Mouse (Mus musculus) c-Kit-negative CD71-positive TER-119-positive erythroid progenitor cells, embryonic 14.5 days (primary cell): ENCODE measurements at regions not wholly inside any gene's neighbourhood (a gene's known extent, or its start where the extent isn't known, plus 50 kb on each side); places are given as distances from the start of the nearest gene placed in this dataset.

Experiments used
- DNase-seq: peaks from one replicate; pipeline ENCODE4 v3.0.0-alpha.2; 2013; ENCODE audit warnings: low read depth, low spot score

GRCm38 (mm10) chr13:106562161-106562560 is 374.6 kb downstream of the Ipo11 start:
- DNase-seq: no peak

DNA sequence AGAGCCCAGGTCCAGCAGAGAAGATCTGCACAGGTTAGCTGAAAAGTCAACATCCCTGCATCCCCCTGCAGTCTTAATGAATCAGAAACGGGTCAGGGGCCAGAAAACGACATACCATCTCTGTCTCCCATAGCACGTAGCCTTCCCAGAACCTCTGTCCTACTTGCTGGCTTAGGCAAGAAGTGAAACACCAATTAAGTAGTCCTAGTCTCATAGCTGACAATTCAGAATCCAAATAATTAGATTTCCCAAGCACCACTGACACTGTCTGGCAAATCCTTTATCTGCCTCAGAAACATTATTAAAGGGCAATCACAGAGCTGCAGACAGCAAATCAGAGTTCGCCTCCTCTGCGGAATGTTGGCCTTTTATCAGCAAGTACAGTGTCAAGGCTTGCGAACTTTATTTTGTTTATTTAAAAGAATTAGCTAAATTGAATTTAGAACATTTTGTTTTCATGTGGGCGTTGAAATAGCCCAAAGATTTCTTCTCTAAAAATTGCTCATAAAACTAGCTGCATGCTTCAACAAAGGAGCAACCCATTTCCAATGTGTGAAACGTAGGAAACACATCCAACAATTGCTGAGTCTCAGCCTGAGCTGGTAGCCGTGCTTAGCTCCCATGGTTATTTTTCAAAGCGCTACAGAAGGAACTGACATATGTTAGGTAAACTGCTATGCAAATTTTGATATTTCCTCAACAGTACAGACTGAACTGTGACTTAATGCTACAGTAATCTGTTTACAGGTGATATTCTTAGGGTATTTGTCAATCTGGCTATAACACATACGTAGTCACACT is 411.2 kb downstream of the Ipo11 start:
- no peak for DNase-seq

- no peak for DNase-seq
Measured at GRCm38 (mm10) chr13:106514510-106515169, 422.1 kb downstream of the Ipo11 start.

- no peak for DNase-seq
Measured at GRCm38 (mm10) chr13:106513669-106514068, 423.1 kb downstream of the Ipo11 start.

GRCm38 (mm10) chr13:106510435-106510834 is 426.3 kb downstream of the Ipo11 start:
- DNase-seq: no peak

GRCm38 (mm10) chr13:106501273-106501672 is 435.5 kb downstream of the Ipo11 start:
- DNase-seq: no peak

GRCm38 (mm10) chr13:106471264-106471663 is 465.5 kb downstream of the Ipo11 start:
- DNase-seq: no peak

- no peak for DNase-seq
Measured at GRCm38 (mm10) chr13:106454366-106454927, 482.3 kb downstream of the Ipo11 start.

DNA sequence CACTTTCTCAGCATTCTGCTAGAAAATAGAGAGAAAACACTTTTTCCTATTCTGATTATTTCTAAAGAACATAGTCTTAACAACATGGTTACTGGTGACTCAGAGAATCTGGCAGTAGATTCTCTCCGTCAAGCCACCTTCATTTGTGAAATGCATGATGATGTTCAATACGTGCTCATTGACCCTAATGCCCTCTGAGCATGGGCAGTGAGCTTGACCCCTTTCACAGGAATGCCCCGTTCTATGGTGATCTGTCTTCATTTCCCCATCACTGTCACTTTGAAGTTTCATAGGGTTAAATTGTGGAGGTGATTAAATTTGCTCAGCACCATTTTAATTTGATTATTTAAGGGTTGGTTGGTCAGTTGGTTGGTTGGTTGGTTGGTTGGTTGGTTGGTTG is 504.6 kb downstream of the Ipo11 start:
- no peak for DNase-seq

GRCm38 (mm10) chr13:106406608-106407038 is 530.1 kb downstream of the Ipo11 start:
- no peak for DNase-seq

DNA sequence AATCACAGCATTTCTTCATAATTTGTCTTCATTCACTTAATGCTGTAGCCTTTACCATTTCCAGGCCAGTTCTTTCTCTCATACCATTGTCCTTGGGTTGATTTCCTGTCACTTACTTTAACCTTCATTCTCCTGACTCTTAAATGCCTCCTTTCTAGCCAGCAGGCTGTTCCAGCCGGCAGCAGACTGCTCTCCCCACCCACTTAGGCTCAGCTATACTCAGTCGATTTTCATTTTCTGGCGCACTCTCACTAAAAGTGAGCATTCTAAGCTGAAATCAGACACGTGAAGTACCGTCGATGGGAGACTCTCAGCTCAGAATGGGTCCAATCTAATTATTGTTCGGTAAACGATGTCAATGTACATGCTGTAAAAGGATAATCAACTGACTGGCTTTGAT is 544.1 kb downstream of the Ipo11 start:
- DNase-seq: no peak

DNA sequence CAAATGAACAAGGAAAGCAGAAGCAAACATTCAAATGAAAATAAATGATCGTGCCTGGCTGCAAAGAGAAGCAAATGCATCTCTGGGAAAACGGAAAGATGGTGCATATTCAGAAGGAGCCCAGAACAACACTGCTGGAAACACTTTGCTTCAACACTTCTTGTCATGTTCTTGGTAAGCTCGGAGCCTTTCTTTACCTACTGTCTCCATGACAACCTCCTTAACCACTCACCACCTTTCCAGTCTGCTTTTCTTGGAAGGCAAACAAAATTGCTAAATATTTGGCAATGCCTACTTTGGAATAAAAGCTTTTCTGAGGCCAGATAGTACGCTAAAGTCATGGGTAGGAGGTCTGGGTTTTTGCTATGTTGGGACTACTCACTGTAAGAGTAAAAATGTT is 548.1 kb downstream of the Ipo11 start:
- DNase-seq: no peak

DNA sequence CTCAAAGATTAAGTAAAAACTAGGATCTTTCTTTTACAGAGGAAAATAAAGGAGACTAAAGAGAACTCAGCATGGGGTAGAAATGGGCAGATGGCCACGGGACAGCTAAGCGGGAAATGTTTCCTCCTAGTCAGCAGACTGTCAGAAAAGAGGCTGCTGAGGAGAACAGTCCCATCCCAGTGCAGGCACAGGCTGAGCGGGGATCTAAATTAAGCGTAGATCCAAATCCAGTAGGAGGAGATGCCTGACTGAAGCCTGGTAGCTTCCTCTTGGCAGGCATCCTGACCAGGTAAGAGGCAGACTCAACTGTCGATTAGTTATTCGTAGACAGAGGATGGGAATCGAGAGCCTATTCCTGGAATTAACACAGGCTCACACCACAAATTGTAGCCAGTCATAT is 569.2 kb downstream of the Ipo11 start:
- no peak for DNase-seq

DNA sequence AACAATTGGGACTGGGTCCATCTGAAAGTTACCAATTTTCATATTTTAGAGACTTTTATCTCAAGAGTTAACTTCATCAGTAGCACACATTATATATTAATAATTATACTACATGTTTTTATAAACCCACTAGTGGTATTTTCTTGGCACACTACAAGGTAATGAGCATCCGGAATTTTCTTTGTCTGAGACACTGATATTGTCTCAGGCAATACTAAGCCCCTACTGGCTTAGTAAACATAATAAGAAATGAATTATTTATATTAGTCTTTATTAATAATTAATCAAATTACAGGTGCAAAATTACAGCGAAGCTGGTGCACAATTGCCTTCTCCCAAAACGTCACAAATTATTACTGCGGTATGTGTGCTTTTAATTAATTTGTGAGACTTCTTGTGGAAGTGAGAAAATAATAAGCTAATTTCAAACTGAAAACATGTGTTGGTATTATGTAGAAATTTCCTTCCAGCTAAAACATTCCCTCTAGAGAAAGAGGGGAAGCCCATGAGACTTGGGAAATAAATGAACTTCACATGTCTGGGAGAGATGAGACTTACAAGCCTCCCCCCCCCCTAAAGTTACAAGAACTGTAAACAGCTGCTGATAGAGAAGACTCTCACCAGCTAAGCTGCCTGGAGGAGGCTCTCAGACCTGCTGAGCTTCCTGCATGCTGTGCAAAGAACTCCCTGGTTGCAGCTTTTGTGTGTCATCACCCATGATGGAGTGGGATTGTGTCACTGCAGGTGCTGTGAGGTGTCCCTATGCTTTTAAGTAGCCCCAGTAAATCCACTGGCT is 583.9 kb downstream of the Ipo11 start:
- no peak for DNase-seq

DNA sequence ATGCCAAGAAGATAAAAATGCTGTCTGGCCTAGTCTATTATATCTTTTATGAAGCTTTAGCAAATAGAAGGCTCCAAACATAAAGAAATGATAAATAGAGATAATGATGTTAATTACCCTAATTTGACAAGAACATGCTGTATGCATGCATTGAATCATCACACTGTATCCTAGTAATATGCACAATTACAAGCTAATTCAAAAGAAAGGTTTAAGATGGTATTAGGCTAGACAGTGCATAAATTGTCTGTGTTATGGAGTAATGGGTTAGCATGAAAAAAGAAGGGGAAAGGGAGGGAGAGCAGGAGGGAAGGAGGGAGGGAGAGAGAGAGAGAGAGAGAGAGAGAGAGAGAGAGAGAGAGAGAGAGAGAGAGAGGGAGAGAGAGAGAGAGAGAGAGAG is 604.7 kb downstream of the Ipo11 start:
- DNase-seq: no peak

DNA sequence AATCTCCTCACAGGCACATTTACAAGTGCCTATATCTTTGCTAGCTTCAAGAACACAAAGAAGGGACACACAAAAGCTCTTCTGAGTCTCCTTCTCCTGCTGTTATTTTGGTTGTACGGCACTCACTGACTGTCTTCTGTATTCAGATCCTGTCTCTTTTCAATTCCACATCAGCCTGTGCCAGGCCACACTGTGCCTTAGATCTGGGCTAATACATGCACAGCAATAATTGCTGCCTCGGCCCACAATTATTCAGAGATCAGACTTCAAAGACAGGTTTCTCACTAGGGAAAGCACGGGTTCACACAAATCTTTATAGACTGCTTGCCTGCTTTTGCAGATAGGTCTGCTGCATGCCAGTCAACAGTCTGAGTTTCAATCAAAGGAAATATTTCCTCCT is 617.8 kb downstream of the Ipo11 start:
- DNase-seq: no peak

DNA sequence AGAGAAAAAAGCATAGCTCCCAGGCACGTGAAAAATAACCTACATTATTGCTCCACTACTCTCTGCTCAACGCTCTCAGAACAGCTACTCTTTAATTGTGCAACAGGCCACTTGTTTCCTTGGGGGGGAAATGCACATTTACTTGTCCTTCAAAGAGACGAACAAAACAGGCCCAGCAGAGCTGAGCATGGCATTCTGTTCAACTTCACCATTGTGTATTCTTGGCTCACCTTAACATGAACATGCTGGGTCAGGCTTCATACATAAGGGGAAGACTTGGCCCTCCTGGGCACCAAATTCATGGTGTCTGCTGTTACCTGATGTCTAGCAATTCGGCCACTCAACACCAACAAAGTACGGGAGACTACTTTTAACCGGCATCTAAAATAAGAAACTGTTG is 618.3 kb downstream of the Ipo11 start:
- no peak for DNase-seq

DNA sequence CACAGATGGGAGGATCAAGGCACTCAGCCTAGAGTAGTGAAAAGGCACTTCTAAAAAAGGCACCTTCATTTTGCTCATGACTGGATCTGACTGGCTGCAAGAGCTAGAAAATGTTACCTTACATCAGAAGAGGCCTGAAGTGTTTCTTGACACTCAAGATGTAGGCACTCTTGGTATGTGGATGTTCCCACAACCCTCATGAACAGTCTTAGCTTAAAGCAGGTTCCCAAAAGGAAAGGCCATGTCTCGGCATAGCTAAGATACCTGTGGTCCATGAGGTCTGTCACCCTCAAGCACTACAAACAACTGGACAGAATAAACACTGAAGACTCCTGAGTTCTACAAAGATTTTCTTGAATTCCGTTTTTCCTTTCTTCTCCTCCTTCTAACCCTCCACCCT is 619.5 kb downstream of the Ipo11 start:
- no peak for DNase-seq

GRCm38 (mm10) chr13:106281181-106281580 is 655.6 kb downstream of the Ipo11 start:
- DNase-seq: no peak

DNA sequence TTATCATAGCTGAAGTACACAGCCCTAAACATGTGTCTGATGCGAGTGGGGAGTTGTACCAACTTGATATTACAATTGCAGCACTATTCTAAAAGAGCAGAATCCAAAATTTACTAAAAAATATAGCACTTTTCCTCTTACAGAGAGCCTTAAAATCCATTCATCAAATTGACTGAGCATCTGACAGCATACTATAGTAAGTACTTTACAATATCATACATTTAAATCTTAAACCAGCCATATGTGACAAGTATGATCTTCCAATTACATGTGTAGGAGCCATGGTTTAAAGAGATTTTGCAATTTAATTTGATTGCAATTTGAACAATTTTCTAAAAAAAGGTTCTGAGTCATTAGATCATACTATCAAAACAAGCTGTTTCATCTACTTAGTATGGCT is 676.9 kb downstream of the Ipo11 start:
- no peak for DNase-seq
